Mouse (Mus musculus): Measurements from ENCODE around the gene Gabbr2. TPM values are rescaled to one million over a fixed set of nuclear protein-coding genes. Genes with fewer than 3 reads are reported as not detected.
A peak's percentile ranks its signal among the peaks of the same experiment; 100 is the strongest.

The Gabbr2 gene
- polyA plus RNA-seq, 1 experiment from 2014 or later, result 0.12 TPM

DNA sequence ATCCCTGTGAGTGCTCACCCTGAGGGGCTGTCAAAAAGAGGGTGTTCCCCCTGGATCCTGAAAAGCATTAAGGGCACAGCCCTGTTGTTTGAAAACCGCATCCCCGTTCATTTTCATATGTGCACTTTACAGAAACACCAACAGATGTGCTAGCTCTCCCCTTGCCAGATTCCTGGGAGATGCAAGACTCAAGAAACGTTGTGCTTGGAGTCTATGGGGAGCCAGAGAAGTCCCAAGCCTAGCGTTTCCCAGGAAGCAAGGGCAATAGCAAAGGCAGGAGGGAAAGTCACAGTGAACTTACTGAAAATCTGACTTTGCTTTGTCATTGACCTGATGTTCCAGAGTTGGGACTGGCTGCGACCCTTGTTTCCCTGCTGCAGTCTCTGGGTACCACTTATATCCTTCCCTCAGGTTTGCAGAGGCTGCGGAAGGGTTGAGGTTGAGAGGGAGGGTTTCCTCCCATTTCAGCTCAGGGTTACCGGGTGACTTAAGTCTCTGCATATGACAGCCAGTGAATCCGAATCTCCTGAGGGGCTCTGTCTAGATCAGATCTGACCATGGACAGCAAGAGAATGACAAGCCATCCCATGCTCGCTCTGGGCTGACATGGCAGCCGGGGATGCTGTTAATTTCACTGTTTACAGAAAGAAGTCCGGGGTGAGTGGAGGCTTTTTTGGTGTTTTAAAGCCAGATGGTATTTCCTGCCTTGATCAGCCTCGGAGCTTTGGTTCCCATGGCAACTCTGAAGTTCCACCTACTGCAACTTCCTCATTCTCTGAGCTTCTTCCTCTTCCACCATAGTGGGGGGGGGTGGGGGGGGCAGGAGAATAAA is 18.9 kb upstream of the Gabbr2 start:
- no peak overlapping the region for H3K4me3 ChIP-seq
- no peaks in the 10 kb centered on the region for H3K27me3 ChIP-seq (ENCODE audit: low read depth, poor library complexity, severe bottlenecking)
- no peak for DNase-seq (ENCODE audit: low spot score)
- 69% methylated on average over 12 of the region's 12 CpGs for WGBS
- peaks cover under 1% of the 10 kb centered on the region for H3K36me3 ChIP-seq
- H3K9me3 ChIP-seq (replicated peaks), result no peaks in the 10 kb centered on the region
- H3K4me1 ChIP-seq, result peaks cover 13% of the 10 kb centered on the region; the same call in 1 of the 2 replicates
- no peak overlapping the region for H3K27ac ChIP-seq (replicated peaks)

DNA sequence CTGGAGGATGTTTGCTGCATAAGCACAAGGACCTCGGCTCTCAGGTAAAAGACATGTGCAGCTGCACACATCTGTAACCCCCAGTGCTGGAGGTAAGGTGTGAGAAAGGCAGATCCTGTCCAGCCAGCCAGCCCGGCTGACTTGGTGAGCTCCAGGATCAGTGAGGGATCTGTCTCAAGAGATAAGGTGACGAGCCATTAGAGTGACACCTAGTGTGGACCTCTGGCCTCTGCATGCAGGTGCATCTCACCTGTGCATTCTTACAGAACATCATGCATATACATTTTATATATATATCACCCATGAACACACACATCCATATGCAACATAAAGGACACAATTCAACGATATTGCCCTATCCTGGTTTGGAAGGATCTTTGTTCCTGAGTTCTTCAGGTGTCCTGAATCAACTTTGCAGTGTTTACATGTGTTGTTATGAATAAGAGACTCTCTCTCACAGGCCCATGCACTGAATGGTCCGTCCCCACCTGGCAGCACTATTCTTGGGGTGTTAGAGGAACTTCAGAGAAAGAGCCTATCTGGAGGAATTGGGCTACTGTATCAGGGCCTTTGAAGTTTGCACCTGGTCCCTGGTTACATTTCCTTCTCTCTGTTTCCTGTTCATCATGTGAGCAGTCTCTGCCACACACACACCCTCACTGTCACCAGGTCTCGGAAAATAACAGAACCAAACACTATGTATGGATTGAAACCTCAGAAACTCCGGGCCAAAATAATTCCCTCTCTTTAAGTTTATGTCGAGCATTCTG is 9.1 kb upstream of the Gabbr2 start:
- Histone ChIP-seq H3K4me3 (no peak overlapping the region), H3K36me3 (no peaks in the 10 kb centered on the region), H3K4me1 (no peaks in the 10 kb centered on the region), H3K9me3 (replicated peaks) (no peaks in the 10 kb centered on the region), H3K27ac (replicated peaks) (no peak overlapping the region), H3K27me3 (ENCODE audit: low read depth, poor library complexity, severe bottlenecking) (no peaks in the 10 kb centered on the region)
- no peak for DNase-seq (ENCODE audit: low spot score)
- WGBS, result 78% methylated on average over 8 of the region's 8 CpGs

DNA sequence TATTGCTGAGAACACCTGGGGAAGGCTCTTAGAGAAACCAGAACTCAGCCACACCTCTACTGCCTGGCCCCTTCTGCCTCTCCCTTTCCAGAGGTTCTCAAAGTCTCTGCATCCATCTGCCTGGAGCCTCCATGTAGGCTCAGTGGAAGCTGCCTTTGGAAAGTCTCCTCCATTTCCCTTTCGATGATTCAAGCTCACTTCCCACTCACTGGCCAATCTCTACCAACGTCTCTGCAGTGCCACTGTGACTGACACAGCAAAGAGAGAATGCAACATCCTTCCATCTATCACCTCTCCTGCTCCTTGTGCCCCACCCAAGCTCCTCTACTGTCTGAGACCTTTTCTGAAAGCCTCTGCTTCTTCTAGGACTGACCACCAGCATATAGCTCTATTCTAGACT is 6.3 kb upstream of the Gabbr2 start:
- DNase-seq (ENCODE audit: low spot score), result no peak
- 89% methylated on average over 2 of the region's 2 CpGs for WGBS

DNA sequence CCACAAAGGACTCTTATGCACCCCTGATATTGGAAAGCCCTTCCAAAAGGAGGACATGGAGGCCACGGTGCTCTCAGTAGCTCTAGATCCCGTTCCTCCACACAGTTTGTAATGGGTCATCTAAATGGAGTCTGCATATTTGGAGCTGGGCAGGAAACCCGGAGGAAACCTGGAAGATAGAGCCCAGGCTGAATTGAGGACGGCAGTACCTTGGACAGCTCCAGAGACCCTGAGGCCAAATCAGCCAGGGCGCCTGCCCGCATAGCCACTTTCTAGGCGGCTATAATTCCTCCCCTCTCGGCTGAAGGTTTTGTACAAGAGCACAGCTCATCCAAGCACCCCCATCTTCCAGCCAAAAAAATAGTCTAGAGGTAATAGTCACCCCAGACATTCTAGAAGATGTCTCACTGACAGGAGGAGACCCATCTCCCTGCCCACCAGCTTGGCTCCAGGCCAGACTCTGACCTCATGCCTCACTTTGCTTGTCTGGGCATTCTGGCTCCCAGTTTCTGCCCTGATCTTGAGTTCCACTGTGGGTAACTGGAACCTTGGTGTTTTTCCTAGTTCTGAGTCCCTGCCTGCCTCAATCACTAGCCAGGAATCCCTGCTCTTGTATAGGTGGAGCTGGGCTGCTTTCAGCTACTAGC is 1.3 kb upstream of the Gabbr2 start:
- Histone ChIP-seq H3K27me3 (ENCODE audit: low read depth, poor library complexity, severe bottlenecking) (peaks cover 71% of the 10 kb centered on the region), H3K27ac (replicated peaks) (no peak overlapping the region), H3K4me3 (no peak overlapping the region), H3K36me3 (no peaks in the 10 kb centered on the region), H3K4me1 (peaks cover 27% of the 10 kb centered on the region), H3K9me3 (replicated peaks) (no peaks in the 10 kb centered on the region)
- WGBS, result 9% methylated on average over 8 of the region's 8 CpGs
- peak; percentile 61 for DNase-seq (ENCODE audit: low spot score)

More for the DNA sequence above, 6.3 kb upstream of the Gabbr2 start:
- H3K36me3 ChIP-seq, result no peaks in the 10 kb centered on the region
- no peaks in the 10 kb centered on the region for H3K9me3 ChIP-seq (replicated peaks)
- H3K27me3 ChIP-seq (ENCODE audit: low read depth, poor library complexity, severe bottlenecking), result peaks cover 21% of the 10 kb centered on the region
- H3K27ac ChIP-seq (replicated peaks), result no peak overlapping the region
- H3K4me1 ChIP-seq, result no peaks in the 10 kb centered on the region
- no peak overlapping the region for H3K4me3 ChIP-seq

DNA sequence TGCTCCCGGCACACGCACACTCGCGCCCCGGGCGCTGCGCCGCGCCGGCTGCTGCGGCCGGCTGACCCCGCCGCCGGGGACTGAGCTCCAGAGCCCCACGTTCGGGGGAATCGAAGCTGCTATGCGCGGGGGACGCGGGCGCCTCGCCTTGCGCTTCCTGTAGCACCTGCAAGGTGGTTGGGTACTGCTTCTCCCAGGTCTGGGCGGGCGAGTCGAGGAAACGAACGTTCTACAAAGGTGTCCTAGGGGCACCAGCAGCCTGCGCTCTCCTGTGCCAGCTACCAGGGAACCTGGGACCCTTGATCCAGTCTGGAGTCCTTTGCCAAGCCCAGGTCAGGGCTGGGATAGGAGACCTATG is 265 bp upstream of the Gabbr2 start:
- H3K4me3 ChIP-seq, result peak overlapping the region; percentile 72
- no peaks in the 10 kb centered on the region for H3K36me3 ChIP-seq
- H3K27ac ChIP-seq (replicated peaks), result peak overlapping the region; percentile 74
- peaks cover 27% of the 10 kb centered on the region for H3K4me1 ChIP-seq
- whole genome bisulfite sequencing, result 1% methylated on average over 31 of the region's 31 CpGs
- no peaks in the 10 kb centered on the region for H3K9me3 ChIP-seq (replicated peaks)
- peaks cover 75% of the 10 kb centered on the region for H3K27me3 ChIP-seq (ENCODE audit: low read depth, poor library complexity, severe bottlenecking)
- no peak for DNase-seq (ENCODE audit: low spot score)

DNA sequence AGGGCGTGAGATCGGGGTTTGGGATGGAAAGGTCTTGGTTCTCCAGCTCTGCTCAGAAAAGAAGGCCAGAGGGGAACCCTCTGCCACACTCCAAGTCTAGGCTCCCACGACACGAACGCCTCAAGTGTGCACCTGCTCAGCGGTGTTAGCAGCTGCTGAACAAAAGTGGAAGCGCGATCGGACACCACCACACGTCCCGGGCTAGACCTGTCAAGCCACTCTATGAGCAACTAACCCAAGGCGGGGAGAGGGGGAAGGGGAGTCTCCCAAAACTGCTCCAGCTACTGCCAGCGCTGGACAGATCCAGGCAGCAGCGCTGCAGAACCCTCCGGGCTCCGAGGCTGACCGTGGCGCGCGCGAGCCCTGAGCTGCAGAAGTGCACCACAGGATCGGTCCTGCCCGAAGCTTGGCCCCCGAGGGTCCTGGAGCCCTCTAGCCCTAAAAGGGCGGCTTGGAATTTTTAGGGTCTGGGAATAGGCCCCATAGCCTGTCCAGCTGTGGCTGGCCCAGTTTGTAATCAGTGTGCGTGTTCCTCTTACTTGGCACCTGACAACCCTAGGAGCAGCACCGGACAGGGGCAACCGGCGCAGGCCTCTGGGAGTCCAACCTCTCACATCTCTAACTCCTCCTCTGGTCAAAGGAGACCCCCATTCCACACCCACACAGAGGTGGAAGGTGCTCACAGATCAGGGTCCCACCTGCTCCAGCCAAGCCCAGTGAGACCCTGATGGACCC is 1.2 kb downstream of the Gabbr2 start:
- Histone ChIP-seq H3K4me3 (peak overlapping the region; percentile 72), H3K27me3 (ENCODE audit: low read depth, poor library complexity, severe bottlenecking) (peaks cover 75% of the 10 kb centered on the region), H3K27ac (replicated peaks) (no peak overlapping the region; the same call in 1 of the 2 replicates), H3K9me3 (replicated peaks) (no peaks in the 10 kb centered on the region), H3K4me1 (peaks cover 27% of the 10 kb centered on the region), H3K36me3 (no peaks in the 10 kb centered on the region)
- peak; percentile 50 for DNase-seq (ENCODE audit: low spot score)
- WGBS, result 3% methylated on average over 29 of the region's 29 CpGs

DNA sequence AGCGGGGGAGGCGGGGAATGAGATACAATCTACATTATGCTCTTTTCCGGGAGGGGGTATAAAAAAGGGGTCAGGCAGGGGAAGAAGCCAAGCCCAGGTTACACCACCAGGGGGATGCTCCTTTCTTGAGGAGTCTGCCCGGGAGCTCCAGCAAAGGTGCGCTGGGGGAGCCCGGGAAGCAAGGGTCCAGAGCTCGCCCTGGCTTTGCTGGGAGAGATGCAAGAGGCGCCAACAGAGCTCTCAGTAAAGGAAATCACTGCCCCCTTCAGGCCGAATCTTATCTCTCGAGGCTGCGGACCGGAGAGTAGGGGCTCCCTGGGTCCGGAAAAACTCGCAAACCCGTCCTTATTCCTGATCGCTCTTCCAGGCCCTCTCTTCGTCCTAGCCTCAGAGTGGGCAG is 1.8 kb downstream of the Gabbr2 start:
- WGBS, result 2% methylated on average over 17 of the region's 17 CpGs

DNA sequence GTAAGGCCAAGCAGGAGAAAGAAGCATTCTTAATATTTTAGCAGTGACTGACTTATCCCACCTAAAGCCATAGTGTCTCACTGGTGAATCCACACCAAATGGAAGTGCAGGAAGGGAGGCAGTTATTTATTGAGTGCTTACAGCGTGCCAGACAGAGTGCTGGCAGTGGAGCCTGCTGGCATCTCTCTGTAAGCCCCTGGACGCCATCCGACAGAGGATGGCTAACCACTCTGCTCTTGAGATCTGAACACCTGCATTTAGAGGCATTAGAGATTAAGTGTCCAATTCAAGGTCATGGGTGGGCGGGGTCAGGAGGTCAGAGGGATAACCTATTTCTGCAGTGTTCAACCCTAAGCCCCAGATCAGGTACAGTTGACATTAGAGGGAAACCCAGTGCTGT is 2.8 kb downstream of the Gabbr2 start:
- Histone ChIP-seq H3K27me3 (ENCODE audit: low read depth, poor library complexity, severe bottlenecking) (peaks cover 63% of the 10 kb centered on the region), H3K27ac (replicated peaks) (no peak overlapping the region)
- DNase-seq (ENCODE audit: low spot score), result no peak

More for the DNA sequence above, 1.8 kb downstream of the Gabbr2 start:
- Histone ChIP-seq H3K4me1 (peaks cover 27% of the 10 kb centered on the region), H3K27ac (replicated peaks) (no peak overlapping the region), H3K36me3 (no peaks in the 10 kb centered on the region), H3K4me3 (peak overlapping the region; percentile 72), H3K27me3 (ENCODE audit: low read depth, poor library complexity, severe bottlenecking) (peaks cover 73% of the 10 kb centered on the region), H3K9me3 (replicated peaks) (no peaks in the 10 kb centered on the region)
- peak; percentile 67 for DNase-seq (ENCODE audit: low spot score)

DNA sequence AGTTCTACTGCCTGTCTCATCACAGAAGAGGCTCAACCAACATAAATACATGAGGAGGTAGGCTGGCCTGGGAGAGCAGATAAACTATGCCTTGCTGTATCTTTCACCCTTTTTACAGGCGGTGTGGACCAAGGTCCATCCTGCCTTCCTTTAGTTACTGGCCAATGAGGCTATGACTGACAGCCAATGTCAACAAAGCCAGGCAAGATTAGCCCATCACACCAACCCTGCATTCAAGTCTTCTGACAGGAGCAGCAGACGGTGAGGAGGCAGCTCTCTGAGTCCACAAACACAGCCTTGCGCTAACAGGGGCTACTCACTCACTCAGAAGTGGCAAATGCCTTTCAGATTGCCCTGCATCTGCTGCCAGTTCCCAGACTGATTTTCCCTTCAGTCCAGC is 3.4 kb downstream of the Gabbr2 start:
- no peaks in the 10 kb centered on the region for H3K36me3 ChIP-seq
- H3K4me3 ChIP-seq, result no peak overlapping the region
- H3K27me3 ChIP-seq (ENCODE audit: low read depth, poor library complexity, severe bottlenecking), result peaks cover 57% of the 10 kb centered on the region
- DNase-seq (ENCODE audit: low spot score), result no peak
- H3K4me1 ChIP-seq, result peaks cover 27% of the 10 kb centered on the region
- no peaks in the 10 kb centered on the region for H3K9me3 ChIP-seq (replicated peaks)
- 71% methylated on average over 3 of the region's 3 CpGs for WGBS
- no peak overlapping the region for H3K27ac ChIP-seq (replicated peaks)

More for the DNA sequence above, 2.8 kb downstream of the Gabbr2 start:
- Histone ChIP-seq H3K9me3 (replicated peaks) (no peaks in the 10 kb centered on the region), H3K4me3 (no peak overlapping the region), H3K4me1 (peaks cover 27% of the 10 kb centered on the region), H3K36me3 (no peaks in the 10 kb centered on the region)
- 88% methylated on average over 4 of the region's 4 CpGs for WGBS

DNA sequence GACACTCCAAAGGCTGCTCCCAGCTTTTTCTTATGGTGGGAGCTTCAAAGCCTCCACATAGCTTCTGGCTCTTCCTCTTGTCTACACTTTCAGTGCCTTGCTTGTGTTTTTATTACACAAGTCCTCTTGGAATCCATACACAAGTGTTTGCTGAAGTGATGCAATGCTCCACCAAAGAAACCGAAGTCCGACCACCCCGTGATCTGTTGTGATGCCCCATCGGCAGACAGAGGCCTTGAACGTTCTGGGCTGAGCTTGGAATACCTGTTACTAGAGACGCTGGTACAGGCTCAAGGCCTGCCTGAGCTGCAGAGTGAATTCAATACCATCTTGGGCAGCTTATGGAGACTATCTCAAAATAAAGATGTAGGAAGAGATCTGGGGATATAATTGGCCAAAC is 3.9 kb downstream of the Gabbr2 start:
- H3K36me3 ChIP-seq, result no peaks in the 10 kb centered on the region
- no peak for DNase-seq (ENCODE audit: low spot score)
- H3K4me3 ChIP-seq, result no peak overlapping the region
- WGBS, result 89% methylated on average over 6 of the region's 6 CpGs
- H3K4me1 ChIP-seq, result peaks cover 27% of the 10 kb centered on the region
- H3K27me3 ChIP-seq (ENCODE audit: low read depth, poor library complexity, severe bottlenecking), result peaks cover 52% of the 10 kb centered on the region
- H3K27ac ChIP-seq (replicated peaks), result no peak overlapping the region
- no peaks in the 10 kb centered on the region for H3K9me3 ChIP-seq (replicated peaks)

DNA sequence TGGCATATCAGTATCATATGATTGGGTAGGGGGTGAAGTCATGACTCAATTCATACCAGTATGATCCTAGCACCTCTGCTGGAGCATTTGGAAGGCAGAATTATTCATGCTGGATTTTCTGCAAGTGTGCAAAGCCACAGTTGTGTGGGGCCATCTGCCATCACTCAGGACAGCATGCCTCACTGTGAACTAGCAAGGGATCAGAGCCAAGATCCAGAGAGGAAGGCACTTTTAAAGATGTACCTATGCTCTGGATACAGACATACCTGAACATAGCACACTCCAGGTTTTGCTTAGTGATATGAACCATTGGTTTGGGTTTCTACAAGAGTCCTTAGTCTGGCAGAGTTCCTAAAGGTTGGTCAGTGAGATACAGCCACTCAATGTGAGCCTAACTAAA is 5.6 kb downstream of the Gabbr2 start:
- Histone ChIP-seq H3K27me3 (ENCODE audit: low read depth, poor library complexity, severe bottlenecking) (peaks cover 35% of the 10 kb centered on the region), H3K4me3 (no peak overlapping the region), H3K36me3 (no peaks in the 10 kb centered on the region), H3K27ac (replicated peaks) (no peak overlapping the region), H3K9me3 (replicated peaks) (no peaks in the 10 kb centered on the region), H3K4me1 (peaks cover 16% of the 10 kb centered on the region)
- DNase-seq (ENCODE audit: low spot score), result no peak

DNA sequence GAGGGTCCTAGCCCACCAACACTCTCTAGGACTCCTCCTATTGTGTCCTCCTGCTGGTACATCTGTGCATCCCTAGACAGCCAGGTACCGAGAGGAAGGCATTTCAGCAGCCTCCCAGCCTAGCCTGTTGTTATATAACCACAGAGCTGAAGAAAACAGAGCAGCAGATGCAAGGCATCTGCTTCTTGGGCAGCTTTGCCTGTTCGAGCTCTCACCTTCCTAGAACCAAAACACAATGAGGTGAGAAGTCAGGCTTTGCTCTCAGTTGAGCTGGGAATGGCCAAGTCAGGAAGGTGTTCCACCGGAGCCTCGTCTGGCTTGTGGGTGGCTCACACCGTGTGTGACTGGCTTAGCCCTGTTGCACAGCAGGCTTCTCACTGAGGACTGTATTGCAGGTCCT is 8.8 kb downstream of the Gabbr2 start:
- DNase-seq (ENCODE audit: low spot score), result no peak
- H3K36me3 ChIP-seq, result no peaks in the 10 kb centered on the region
- no peak overlapping the region for H3K4me3 ChIP-seq
- WGBS, result 73% methylated on average over 5 of the region's 5 CpGs
- peaks cover 3% of the 10 kb centered on the region for H3K27me3 ChIP-seq (ENCODE audit: low read depth, poor library complexity, severe bottlenecking)
- no peaks in the 10 kb centered on the region for H3K4me1 ChIP-seq
- no peaks in the 10 kb centered on the region for H3K9me3 ChIP-seq (replicated peaks)
- no peak overlapping the region for H3K27ac ChIP-seq (replicated peaks)

Data from midbrain, embryonic 10.5 days (tissue).